Mouse (Mus musculus) testis, adult 2 months (tissue): ENCODE measurements around the gene Rtbdn.

Experiments
- CTCF ChIP-seq: fragments of 200-500 bp; IDR thresholded peaks from 2 replicates; pipeline ENCODE4 v1.5.1; 2012; ENCODE audit warnings: low read depth, mild to moderate bottlenecking, inconsistent platforms, low read length, moderate library complexity; ENCODE audit not compliant: control insufficient read depth, insufficient read depth, insufficient replicate concordance
- POLR2A ChIP-seq: fragments of 200-500 bp; IDR thresholded peaks from 2 replicates; pipeline ENCODE4 v1.6.1; 2012; ENCODE audit warnings: low read depth, mild to moderate bottlenecking, inconsistent platforms, low read length, moderate library complexity; ENCODE audit not compliant: control insufficient read depth

GRCm38 (mm10) chr8:84945235-84945632 lies 1.6 kb upstream of the Rtbdn start:
- TF ChIP-seq CTCF (no peak), POLR2A (no peak)
